Mouse (Mus musculus) heart, embryonic 12.5 days (tissue): Measurements from ENCODE around the gene Plcb2. TPM values are rescaled to one million over a fixed set of nuclear protein-coding genes. Genes with fewer than 3 reads are reported as not detected.

ENCODE experiments used
- ATAC-seq: fragments of 200-750 bp; cut with Nextera tagmentation; 2 replicates; pipeline ENCODE4 v1.8.0; 2017; ENCODE audit warnings: moderate TSS enrichment, moderate library complexity; ENCODE audit not compliant: insufficient number of reproducible peaks, low FRiP score
- H3K27ac ChIP-seq: fragments of 300-500 bp; sonication (generic); 2 replicates; pipeline ENCODE4 v1.5.1; 2016; ENCODE audit warnings: mild to moderate bottlenecking, moderate library complexity; ENCODE audit not compliant: poor library complexity, severe bottlenecking
- H3K27me3 ChIP-seq: fragments of 300-500 bp; sonication (generic); replicated peaks from 2 replicates; pipeline ENCODE4 v1.6.1; 2016; ENCODE audit warnings: mild to moderate bottlenecking, moderate library complexity
- H3K36me3 ChIP-seq: fragments of 300-500 bp; sonication (generic); 2 replicates; pipeline ENCODE4 v1.6.1; 2016; ENCODE audit warnings: mild to moderate bottlenecking, moderate library complexity
- H3K4me1 ChIP-seq: fragments of 300-500 bp; sonication (generic); replicated peaks from 2 replicates; pipeline ENCODE4 v1.6.1; 2016; ENCODE audit warnings: mild to moderate bottlenecking
- H3K4me2 ChIP-seq: fragments of 300-500 bp; sonication (generic); 2 replicates; pipeline ENCODE4 v1.6.1; 2016; ENCODE audit warnings: mild to moderate bottlenecking, moderate library complexity
- H3K4me3 ChIP-seq: fragments of 300-500 bp; sonication (generic); 2 replicates; pipeline ENCODE4 v1.5.1; 2016; ENCODE audit warnings: mild to moderate bottlenecking
- H3K9ac ChIP-seq: fragments of 300-500 bp; sonication (generic); 2 replicates; pipeline ENCODE4 v1.6.1; 2016; ENCODE audit warnings: mild to moderate bottlenecking, moderate library complexity
- H3K9me3 ChIP-seq: fragments of 300-500 bp; sonication (generic); replicated peaks from 2 replicates; pipeline ENCODE4 v1.6.1; 2016; ENCODE audit warnings: mild to moderate bottlenecking, moderate library complexity
- WGBS: fragments of 180-500 bp; shearing (Covaris S2); methylation state at CpG from one replicate; pipeline ENCODE4 v1.1.7; 2016; 5-methylcytosine and 5-hydroxymethylcytosine counted together
- polyA plus RNA-seq: library from polyadenylated mRNA; unstranded; fragments of >200 nt; fragmentation: Nextera tagmentation; extraction: Ambion mirVana; gene quantifications from 2 replicates; pipeline ENCODE4 v1.2.1, GENCODE M21; 2016

Plcb2 gene
- polyA plus RNA-seq, 1 experiment from 2014 or later = 1.4 TPM

DNA sequence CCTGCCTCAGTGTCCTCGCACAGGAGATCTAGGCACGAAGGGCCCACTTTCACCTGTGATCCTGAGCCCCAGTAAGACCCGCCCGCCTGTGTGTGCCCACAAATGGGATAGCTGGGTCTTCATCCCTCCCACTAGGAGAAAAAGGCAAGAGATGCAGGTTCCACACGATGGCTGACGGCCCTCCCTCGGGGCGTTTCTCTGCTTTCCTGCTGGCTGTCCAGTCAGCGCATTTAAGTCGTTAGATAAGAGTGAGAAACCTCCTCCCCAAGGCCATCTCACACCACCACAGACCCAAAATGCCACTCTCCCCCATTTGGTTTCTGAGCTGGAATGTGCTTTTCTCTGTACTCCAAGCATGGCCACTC lies 34.5 kb upstream of the Plcb2 start:
- H3K9ac ChIP-seq = 0 out of 2 replicates have a peak overlapping the region, but pooled peaks have one; percentile 51
- peaks cover 6% of the 10 kb centered on the region for H3K27me3 ChIP-seq
- H3K36me3 ChIP-seq = peaks cover 12% of the 10 kb centered on the region
- peak overlapping the region; percentile 96 for H3K27ac ChIP-seq
- 9% methylated on average over 10 of the region's 10 CpGs for WGBS
- ATAC-seq = peak; percentile 35
- no peaks in the 10 kb centered on the region for H3K9me3 ChIP-seq
- peak overlapping the region; percentile 77 for H3K4me2 ChIP-seq
- H3K4me3 ChIP-seq = peak overlapping the region; percentile 38
- H3K4me1 ChIP-seq = peaks cover 56% of the 10 kb centered on the region

DNA sequence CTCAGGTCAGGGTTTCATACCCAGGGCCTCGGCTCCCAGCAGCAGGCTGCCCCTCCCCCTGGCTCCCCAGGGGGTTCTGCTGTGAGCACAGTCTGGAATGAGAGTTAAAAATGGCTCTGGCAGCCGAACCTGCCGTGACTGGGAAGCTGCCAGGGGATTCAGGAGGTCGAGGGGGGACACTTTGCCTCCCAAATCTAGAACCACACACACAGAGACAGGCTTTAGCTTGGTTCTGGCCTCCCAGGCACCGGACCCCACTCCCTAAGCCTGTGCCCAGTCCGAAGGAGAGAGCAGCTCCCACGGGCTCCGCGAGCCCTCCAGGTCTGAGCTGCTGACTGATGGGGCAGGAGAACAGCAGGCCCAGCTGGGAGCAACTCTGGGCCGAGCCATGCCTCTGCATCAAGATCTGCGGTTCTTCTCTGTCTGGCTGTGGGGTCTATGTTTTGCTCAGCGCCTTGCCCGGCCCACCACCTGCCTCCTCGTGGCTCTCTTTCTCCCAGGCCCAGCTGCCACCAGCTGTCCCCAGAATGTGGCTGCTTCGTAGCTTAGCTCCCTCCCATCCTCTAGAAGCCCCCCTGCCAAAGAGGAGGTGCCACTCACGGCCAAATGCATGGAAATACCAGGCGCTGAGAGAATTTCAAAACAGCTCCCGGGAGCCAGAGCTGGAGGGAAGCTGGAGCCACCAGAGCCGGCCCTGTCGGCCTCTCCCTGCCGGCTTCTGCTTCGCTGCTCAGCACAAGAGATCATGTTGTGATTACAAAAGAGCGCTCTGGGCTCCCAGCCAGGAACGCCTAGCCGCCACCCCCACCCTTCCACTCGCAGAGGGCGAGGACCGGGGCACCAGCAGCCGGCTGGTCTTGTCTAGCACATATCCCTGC lies 33.9 kb upstream of the Plcb2 start, which contains the start of gene Ccdc9b:
Gene Ccdc9b, minus strand, starts transcription at position 756 of the 878 bp plus-strand sequence.
- peak within 1 kb of the TSS; percentile 73 for H3K9ac ChIP-seq
- H3K4me1 ChIP-seq = peaks cover 56% of the 10 kb centered on the region
- H3K36me3 ChIP-seq = peaks cover 18% of the 10 kb centered on the region
- H3K4me2 ChIP-seq = peak within 1 kb of the TSS; percentile 77
- WGBS = 4% methylated on average over 29 of the region's 29 CpGs
- ATAC-seq = peak; percentile 75
- no peaks in the 10 kb centered on the region for H3K9me3 ChIP-seq
- peak within 1 kb of the TSS; percentile 38 for H3K4me3 ChIP-seq
- peak within 1 kb of the TSS; percentile 96 for H3K27ac ChIP-seq
- peaks cover 10% of the 10 kb centered on the region for H3K27me3 ChIP-seq

DNA sequence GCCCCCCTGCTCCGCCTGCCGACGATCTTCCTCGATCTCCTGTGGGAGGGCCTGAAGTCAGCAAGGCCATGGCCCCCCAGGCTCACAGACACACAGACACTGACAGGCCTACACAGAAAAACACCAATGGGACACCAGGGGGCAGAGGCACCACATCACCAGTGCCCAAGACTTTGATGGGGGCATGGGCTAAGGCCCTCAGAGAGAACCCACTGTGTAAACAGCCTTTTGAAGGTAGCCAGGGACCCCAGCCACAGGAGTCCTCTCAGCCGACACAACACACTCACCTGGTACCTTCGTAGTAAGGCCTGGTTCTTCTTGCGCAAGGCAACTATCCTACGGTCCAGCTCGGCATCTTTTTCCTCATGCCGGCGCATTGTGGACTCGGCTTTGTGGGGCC lies 33.1 kb upstream of the Plcb2 start:
- Histone ChIP-seq H3K4me2 (peak overlapping the region; percentile 77), H3K27ac (peak overlapping the region; percentile 96), H3K27me3 (peaks cover 13% of the 10 kb centered on the region), H3K4me3 (peak overlapping the region; percentile 38), H3K4me1 (peaks cover 53% of the 10 kb centered on the region), H3K9ac (peak overlapping the region; percentile 73), H3K36me3 (peaks cover 19% of the 10 kb centered on the region), H3K9me3 (no peaks in the 10 kb centered on the region)
- ATAC-seq = no peak
- 77% methylated on average over 12 of the region's 12 CpGs for WGBS

DNA sequence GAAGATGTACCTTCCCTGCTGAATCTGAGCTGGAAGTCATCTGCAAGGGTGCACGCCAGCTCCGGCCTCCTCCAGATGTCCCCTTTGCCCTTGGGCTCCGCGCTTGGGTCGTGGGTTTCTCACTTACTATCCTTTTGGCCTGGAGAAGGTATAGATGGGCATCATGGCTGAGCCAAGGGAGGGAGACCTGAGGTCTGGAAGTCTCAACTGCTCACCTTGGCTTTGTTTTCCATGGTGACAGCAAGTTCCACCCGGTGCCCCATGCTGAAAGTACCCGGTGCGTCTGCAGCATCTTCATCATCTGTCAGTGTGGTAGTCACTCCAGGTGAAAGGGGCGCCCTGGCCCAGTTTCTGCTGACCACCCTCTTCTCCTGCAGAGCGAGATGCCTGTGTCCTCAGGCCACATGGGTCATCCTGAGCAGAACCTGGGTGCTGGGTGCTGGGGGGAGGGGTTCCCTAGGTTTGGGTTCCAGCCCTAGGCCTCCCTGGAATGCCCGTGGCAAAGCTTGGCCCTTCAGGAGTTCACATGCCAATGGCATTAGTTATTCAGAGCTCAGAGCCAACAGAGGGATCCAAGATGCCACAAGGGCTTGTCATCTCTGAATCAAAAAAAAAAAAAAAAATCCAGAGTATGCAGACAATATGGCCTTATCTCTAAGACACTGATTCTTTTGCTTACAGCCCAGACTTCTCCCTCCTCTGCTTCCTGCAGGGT lies 32.2 kb upstream of the Plcb2 start:
- H3K4me1 ChIP-seq = peaks cover 51% of the 10 kb centered on the region
- peak overlapping the region; percentile 77 for H3K4me2 ChIP-seq
- ATAC-seq = no peak
- WGBS = 83% methylated on average over 11 of the region's 11 CpGs
- H3K9ac ChIP-seq = no peak overlapping the region
- peaks cover 19% of the 10 kb centered on the region for H3K36me3 ChIP-seq
- H3K4me3 ChIP-seq = no peak overlapping the region
- peaks cover 18% of the 10 kb centered on the region for H3K27me3 ChIP-seq
- H3K27ac ChIP-seq = no peak overlapping the region
- no peaks in the 10 kb centered on the region for H3K9me3 ChIP-seq

DNA sequence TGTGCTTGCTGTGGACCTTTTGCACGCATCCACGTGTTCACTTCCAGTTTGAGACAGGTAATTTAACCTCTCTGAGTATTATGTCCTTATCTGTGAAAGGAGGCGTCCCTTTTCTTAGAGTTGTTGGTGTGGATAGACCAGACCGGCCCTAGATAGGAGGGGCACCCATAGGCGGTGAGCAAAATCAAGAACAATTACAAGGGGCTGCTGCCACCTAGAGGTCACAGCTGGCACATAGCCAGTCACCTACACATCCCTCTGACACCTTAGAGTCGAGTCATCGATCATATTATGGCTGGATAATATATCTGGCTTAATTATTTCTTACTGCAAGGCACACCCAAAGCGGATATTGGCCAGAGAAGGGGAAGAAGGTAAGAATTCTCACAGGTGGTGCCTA lies 31.6 kb upstream of the Plcb2 start:
- ATAC-seq = peak; percentile 35; the same call in 1 of the 2 replicates
- Histone ChIP-seq H3K9me3 (no peaks in the 10 kb centered on the region), H3K9ac (peak overlapping the region; percentile 36; the same call in 1 of the 2 replicates), H3K4me1 (peaks cover 51% of the 10 kb centered on the region), H3K27me3 (peaks cover 18% of the 10 kb centered on the region), H3K4me2 (peak overlapping the region; percentile 12; the same call in 1 of the 2 replicates), H3K27ac (no peak overlapping the region), H3K36me3 (peaks cover 19% of the 10 kb centered on the region), H3K4me3 (no peak overlapping the region)
- WGBS = 8% methylated on average over 8 of the region's 8 CpGs

DNA sequence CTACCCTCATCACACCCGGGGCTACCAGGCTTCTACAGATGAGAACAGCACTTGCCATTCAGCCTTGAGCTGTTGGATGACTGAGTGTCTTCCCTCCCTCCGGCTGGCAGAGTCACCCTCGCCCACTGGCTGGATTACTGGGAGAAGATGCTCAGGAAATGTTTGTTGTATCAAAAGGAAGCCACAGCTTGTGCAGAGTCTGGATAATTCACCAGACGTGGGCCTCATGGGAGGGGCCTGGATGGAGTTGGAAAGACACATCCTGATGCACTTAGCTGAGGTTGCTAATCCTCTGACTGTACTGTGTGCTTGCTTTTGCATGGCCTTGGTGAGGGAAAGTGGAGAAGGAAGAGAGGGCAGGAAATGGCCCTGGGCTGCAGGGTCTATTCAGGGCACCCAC lies 27.9 kb upstream of the Plcb2 start:
- peaks cover 39% of the 10 kb centered on the region for H3K4me1 ChIP-seq
- no peak overlapping the region for H3K4me3 ChIP-seq
- peaks cover 19% of the 10 kb centered on the region for H3K36me3 ChIP-seq
- H3K9ac ChIP-seq = no peak overlapping the region
- H3K4me2 ChIP-seq = no peak overlapping the region
- no peaks in the 10 kb centered on the region for H3K9me3 ChIP-seq
- H3K27me3 ChIP-seq = peaks cover 18% of the 10 kb centered on the region
- no peak overlapping the region for H3K27ac ChIP-seq
- WGBS = 73% methylated on average over 4 of the region's 4 CpGs
- ATAC-seq = no peak

DNA sequence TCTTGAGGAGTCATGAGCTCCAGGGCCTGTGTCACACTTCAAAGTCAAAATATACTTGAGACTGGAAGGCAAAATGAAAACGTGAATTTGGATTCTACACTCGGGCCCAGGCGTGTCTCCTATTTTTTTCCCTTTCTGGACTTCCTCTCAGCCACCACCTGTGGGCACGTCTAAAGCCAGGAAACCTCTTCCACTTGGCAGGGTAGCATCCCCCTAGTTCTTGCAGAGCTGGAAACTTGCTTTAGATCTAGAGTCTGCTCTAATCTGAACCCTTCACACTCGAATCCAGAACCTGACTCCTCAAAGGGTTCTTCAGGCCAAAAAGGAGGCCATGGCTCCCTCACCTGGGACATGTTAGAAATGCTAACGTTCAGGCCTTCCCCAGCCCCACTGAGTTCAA lies 27.2 kb upstream of the Plcb2 start:
- H3K27me3 ChIP-seq = peaks cover 18% of the 10 kb centered on the region
- no peak overlapping the region for H3K27ac ChIP-seq
- no peaks in the 10 kb centered on the region for H3K9me3 ChIP-seq
- H3K9ac ChIP-seq = no peak overlapping the region
- peaks cover 19% of the 10 kb centered on the region for H3K36me3 ChIP-seq
- H3K4me2 ChIP-seq = no peak overlapping the region
- peaks cover 38% of the 10 kb centered on the region for H3K4me1 ChIP-seq
- ATAC-seq = no peak
- WGBS = 77% methylated on average over 6 of the region's 6 CpGs
- no peak overlapping the region for H3K4me3 ChIP-seq

DNA sequence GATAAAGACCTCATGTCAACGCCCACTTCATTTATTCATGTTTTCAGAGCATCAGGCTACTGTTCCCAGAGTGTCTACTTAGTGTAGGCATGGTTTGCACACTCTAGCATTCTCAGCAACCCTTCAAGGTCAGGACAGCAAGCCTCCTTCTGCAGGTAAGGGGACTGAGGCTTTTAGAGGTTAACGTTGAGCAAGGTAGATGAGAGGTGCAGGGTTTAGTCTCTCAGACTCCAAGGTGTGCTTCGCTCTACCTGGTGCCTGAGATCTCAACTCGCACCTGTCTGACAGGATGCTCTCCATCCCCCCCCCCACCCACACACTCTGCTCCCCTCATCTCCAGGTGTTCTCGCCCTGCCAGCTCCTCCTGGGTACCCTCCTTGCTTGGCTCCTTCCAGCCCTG lies 25.9 kb upstream of the Plcb2 start:
- no peak overlapping the region for H3K27ac ChIP-seq
- no peaks in the 10 kb centered on the region for H3K9me3 ChIP-seq
- no peak overlapping the region for H3K4me2 ChIP-seq
- H3K9ac ChIP-seq = no peak overlapping the region
- 87% methylated on average over 5 of the region's 5 CpGs for WGBS
- no peak for ATAC-seq
- peaks cover 23% of the 10 kb centered on the region for H3K36me3 ChIP-seq
- H3K27me3 ChIP-seq = peaks cover 18% of the 10 kb centered on the region
- no peak overlapping the region for H3K4me3 ChIP-seq
- H3K4me1 ChIP-seq = peaks cover 40% of the 10 kb centered on the region

DNA sequence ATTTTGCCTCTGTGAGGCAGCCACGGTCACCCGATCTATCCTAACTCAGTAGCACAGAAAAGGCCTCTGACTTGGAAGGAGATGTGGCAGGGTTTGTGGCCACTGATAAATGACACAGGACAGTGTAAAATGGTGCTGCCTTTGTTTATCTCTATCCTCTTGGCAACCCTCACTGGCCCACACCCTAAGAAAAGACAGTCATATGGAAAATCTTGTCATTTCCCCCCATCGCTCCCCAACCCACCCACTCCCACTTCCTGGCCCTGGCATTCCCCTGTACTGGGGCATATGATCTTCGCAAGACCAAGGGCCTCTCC lies 24.5 kb upstream of the Plcb2 start:
- Histone ChIP-seq H3K27ac (peak overlapping the region; percentile 81), H3K4me3 (no peak overlapping the region), H3K4me2 (peak overlapping the region; percentile 19; the same call in 1 of the 2 replicates), H3K36me3 (peaks cover 22% of the 10 kb centered on the region), H3K9ac (0 out of 2 replicates have a peak overlapping the region, but pooled peaks have one; percentile 46), H3K4me1 (peaks cover 53% of the 10 kb centered on the region), H3K27me3 (peaks cover 11% of the 10 kb centered on the region), H3K9me3 (no peaks in the 10 kb centered on the region)
- 44% methylated on average over 4 of the region's 4 CpGs for WGBS
- peak; percentile 59; the same call in 1 of the 2 replicates for ATAC-seq

DNA sequence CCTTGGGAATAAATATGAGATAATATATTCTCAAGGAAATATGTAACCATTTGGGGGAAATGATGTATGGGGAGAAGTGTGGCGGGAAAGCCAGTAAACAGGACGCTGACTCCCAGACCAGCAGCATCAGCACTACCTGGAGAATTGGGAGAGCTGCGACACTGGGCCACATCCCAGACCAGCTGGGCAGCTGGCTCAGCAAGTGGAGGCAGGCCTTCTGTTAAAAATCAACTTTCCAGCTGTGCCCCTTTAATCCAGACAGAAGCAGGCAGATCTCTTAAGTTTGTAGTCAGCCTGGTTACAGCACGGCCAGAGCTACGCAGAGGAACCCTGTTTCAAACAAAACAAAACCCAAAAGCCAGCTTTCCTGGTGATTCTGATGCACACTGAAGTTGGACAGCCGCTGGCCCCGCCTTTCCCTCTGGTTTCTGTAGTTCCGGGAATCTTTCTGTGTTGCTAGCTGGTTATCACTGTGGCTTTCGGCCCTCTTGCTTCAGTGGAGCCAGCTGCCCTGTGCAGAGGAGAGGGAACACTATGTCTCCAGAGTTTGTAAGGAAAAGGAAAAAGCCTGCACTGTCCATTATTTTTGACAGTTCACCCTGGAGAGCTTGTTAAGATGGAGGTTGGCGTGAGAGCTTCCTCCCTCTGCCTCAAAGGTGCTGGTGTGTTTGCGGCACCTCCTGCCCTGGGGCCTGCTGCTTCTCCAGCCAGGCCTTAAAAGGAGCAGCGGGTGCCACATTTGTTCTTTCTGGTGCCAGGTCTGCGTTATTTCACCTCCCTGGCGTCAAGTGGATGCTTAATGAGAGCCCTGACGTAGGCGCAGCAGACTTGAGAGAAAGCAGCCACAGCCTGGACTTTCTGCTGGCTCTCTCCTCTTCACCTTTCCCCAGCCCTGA lies 23.9 kb upstream of the Plcb2 start:
- H3K27me3 ChIP-seq = peaks cover 7% of the 10 kb centered on the region
- H3K4me2 ChIP-seq = peak overlapping the region; percentile 19
- peak; percentile 37; the same call in 1 of the 2 replicates for ATAC-seq
- peak overlapping the region; percentile 81 for H3K27ac ChIP-seq
- H3K4me3 ChIP-seq = no peak overlapping the region
- WGBS = 44% methylated on average over 16 of the region's 16 CpGs
- H3K4me1 ChIP-seq = peaks cover 59% of the 10 kb centered on the region
- H3K9me3 ChIP-seq = no peaks in the 10 kb centered on the region
- H3K36me3 ChIP-seq = peaks cover 16% of the 10 kb centered on the region
- peak overlapping the region; percentile 46 for H3K9ac ChIP-seq
